Mouse (Mus musculus) G1E (cell line): ENCODE data around the gene Hspbap1.

Experiments
- CTCF ChIP-seq: IDR thresholded peaks from 2 replicates; pipeline ENCODE4 v1.5.1; 2012; ENCODE audit warnings: low read depth, low read length, inconsistent platforms, mixed read lengths
- GATA1 ChIP-seq: IDR thresholded peaks from 2 replicates; pipeline ENCODE4 v1.6.1; 2012; ENCODE audit warnings: borderline replicate concordance, low read length, inconsistent platforms, mixed read lengths
- GATA2 ChIP-seq: IDR thresholded peaks from 2 replicates; pipeline ENCODE4 v1.6.1; 2012; ENCODE audit warnings: low read depth, low read length, inconsistent platforms, borderline replicate concordance
- POLR2AphosphoS5 ChIP-seq: IDR thresholded peaks from 2 replicates; pipeline ENCODE4 v1.6.1; 2012; ENCODE audit warnings: low read depth, low read length, inconsistent platforms; ENCODE audit not compliant: insufficient replicate concordance
- TAL1 ChIP-seq: conservative IDR thresholded peaks from 2 replicates; pipeline ENCODE4 v1.6.1; 2012; ENCODE audit warnings: low read depth, low read length, inconsistent platforms, mixed read lengths

DNA sequence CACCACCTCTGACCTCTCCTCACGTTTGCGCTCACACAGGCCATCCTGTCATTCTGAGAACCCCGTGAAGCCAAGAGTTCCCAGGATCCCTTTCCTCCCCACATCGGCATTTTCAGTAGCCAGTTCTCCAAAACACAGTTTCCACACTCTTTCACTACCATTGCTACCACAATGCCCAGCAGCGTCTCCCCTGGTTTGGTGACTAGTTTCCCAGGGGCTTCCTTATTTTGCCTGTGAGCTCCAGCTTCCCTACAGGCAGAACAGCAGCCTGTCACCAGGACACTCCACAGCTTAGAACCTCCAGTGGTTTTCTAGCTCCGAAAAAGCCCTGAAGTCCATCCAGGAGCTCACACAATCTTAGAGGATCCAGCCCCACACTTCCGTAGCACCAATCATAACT lies 20.8 kb upstream of the Hspbap1 start:
- TF ChIP-seq GATA1 (no peak), CTCF (no peak), GATA2 (no peak), TAL1 (no peak), POLR2AphosphoS5 (no peak)
